Mouse (Mus musculus) intestine, embryonic 15.5 days (tissue): ENCODE results near the gene Mapk6. TPM values are rescaled to one million over a fixed set of nuclear protein-coding genes. Genes with fewer than 3 reads are reported as not detected.

Experiments used
- ATAC-seq: fragments of 200-750 bp; cut with Nextera tagmentation; 2 replicates; pipeline ENCODE4 v1.8.0; 2017; ENCODE audit warnings: moderate TSS enrichment, moderate library complexity
- H3K27ac ChIP-seq: fragments of 300-500 bp; sonication (generic); 2 replicates; pipeline ENCODE4 v1.5.1; 2015; ENCODE audit warnings: mild to moderate bottlenecking, inconsistent platforms
- H3K27me3 ChIP-seq: fragments of 300-500 bp; sonication (generic); replicated peaks from 2 replicates; pipeline ENCODE4 v1.6.1; 2015; ENCODE audit warnings: inconsistent platforms
- H3K36me3 ChIP-seq: fragments of 300-500 bp; sonication (generic); 2 replicates; pipeline ENCODE4 v1.6.1; 2015; ENCODE audit warnings: inconsistent platforms
- H3K4me1 ChIP-seq: fragments of 300-500 bp; sonication (generic); replicated peaks from 2 replicates; pipeline ENCODE4 v1.6.1; 2015; ENCODE audit warnings: inconsistent platforms
- H3K4me2 ChIP-seq: fragments of 300-500 bp; sonication (generic); replicated peaks from 2 replicates; pipeline ENCODE4 v1.6.1; 2015; ENCODE audit warnings: mild to moderate bottlenecking, inconsistent platforms
- H3K4me3 ChIP-seq: fragments of 300-500 bp; sonication (generic); replicated peaks from 2 replicates; pipeline ENCODE4 v1.5.1; 2015; ENCODE audit warnings: inconsistent platforms
- H3K9ac ChIP-seq: fragments of 300-500 bp; sonication (generic); 2 replicates; pipeline ENCODE4 v1.6.1; 2015; ENCODE audit warnings: inconsistent platforms
- H3K9me3 ChIP-seq: fragments of 300-500 bp; sonication (generic); 2 replicates; pipeline ENCODE4 v1.6.1; 2016; ENCODE audit warnings: inconsistent platforms
- WGBS: fragments of 180-500 bp; shearing (Covaris S2); methylation state at CpG from one replicate; pipeline ENCODE4 v1.1.7; 2015; 5-methylcytosine and 5-hydroxymethylcytosine counted together
- polyA plus RNA-seq: library from polyadenylated mRNA; unstranded; fragments of >200 nt; fragmentation: Nextera tagmentation; extraction: Ambion mirVana; gene quantifications from 2 replicates; pipeline ENCODE4 v1.2.1, GENCODE M21; 2015

Gene Mapk6
- polyA plus RNA-seq, 1 experiment from 2014 or later, result 55.5 TPM

GRCm38 (mm10) chr9:75434172-75434793 lies 24.5 kb upstream of the Mapk6 start:
- ATAC-seq, result 0 out of 2 replicates have a peak, but pooled peaks have one; percentile 40
- H3K27ac ChIP-seq, result no peak overlapping the region
- H3K4me1 ChIP-seq, result no peaks in the 10 kb centered on the region
- WGBS, result 43% methylated on average over 7 of the region's 7 CpGs
- no peaks in the 10 kb centered on the region for H3K27me3 ChIP-seq
- H3K4me3 ChIP-seq, result no peak overlapping the region
- H3K9ac ChIP-seq, result no peak overlapping the region
- H3K9me3 ChIP-seq, result no peaks in the 10 kb centered on the region
- H3K4me2 ChIP-seq, result no peak overlapping the region
- no peaks in the 10 kb centered on the region for H3K36me3 ChIP-seq

GRCm38 (mm10) chr9:75432694-75433093 lies 22.9 kb upstream of the Mapk6 start:
- Histone ChIP-seq H3K4me1 (no peaks in the 10 kb centered on the region), H3K4me3 (no peak overlapping the region), H3K36me3 (no peaks in the 10 kb centered on the region), H3K9me3 (no peaks in the 10 kb centered on the region), H3K4me2 (no peak overlapping the region), H3K9ac (no peak overlapping the region), H3K27me3 (no peaks in the 10 kb centered on the region), H3K27ac (no peak overlapping the region)
- WGBS, result 84% methylated on average over 3 of the region's 3 CpGs
- ATAC-seq, result no peak

DNA sequence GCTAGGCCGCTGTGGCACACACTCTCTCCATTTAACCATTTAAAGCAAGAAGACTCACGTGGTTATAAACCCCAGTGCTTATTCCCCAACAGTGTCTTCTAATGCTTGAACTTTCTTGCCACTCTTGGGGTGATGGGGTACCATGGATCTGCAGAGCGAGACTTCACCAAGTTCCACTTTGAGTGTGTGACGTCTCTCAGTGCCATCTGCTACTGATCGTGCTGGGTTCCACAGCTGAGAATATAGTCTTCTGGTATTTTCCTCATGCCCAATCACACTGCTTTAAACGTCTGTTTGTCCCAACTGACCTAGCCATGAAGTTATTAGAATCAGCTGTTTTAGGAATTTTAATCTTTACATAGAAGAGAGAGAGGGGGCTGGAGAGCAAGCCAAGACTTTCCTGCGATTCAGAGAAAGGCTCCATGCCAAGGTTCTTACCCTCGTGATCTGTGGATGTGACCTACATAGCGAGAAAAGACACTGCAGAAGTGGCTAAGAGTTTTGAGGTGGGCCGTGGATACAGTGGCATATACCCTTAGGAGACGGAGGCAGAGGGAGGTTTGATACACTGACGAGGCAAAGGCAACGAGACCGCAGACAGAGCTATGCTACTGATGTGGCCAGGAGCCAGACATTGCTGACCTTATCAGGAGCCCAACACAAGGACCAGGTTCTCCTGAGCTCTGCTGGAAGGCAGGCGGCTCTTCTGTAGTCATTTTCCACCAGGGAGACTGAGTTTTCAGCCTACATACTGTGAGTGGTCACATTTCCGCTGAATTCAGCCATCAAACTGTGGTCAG lies 21.2 kb upstream of the Mapk6 start:
- Histone ChIP-seq H3K4me3 (no peak overlapping the region), H3K27me3 (no peaks in the 10 kb centered on the region), H3K4me1 (no peaks in the 10 kb centered on the region), H3K4me2 (no peak overlapping the region), H3K9ac (no peak overlapping the region), H3K9me3 (no peaks in the 10 kb centered on the region), H3K27ac (no peak overlapping the region), H3K36me3 (no peaks in the 10 kb centered on the region)
- ATAC-seq, result no peak
- 77% methylated on average over 16 of the region's 16 CpGs for WGBS

- Histone ChIP-seq H3K4me1 (no peaks in the 10 kb centered on the region), H3K4me2 (no peak overlapping the region), H3K9ac (no peak overlapping the region), H3K27ac (no peak overlapping the region), H3K9me3 (no peaks in the 10 kb centered on the region), H3K36me3 (no peaks in the 10 kb centered on the region), H3K27me3 (no peaks in the 10 kb centered on the region), H3K4me3 (no peak overlapping the region)
- ATAC-seq, result no peak
- 82% methylated on average over 1 of the region's 1 CpGs for WGBS
Observed at GRCm38 (mm10) chr9:75429657-75430056, 19.9 kb upstream of the Mapk6 start.

- Histone ChIP-seq H3K4me3 (no peak overlapping the region), H3K4me1 (no peaks in the 10 kb centered on the region), H3K4me2 (no peak overlapping the region), H3K27ac (no peak overlapping the region), H3K27me3 (no peaks in the 10 kb centered on the region), H3K9me3 (no peaks in the 10 kb centered on the region), H3K36me3 (no peaks in the 10 kb centered on the region), H3K9ac (no peak overlapping the region)
- no peak for ATAC-seq
- WGBS, result 90% methylated on average over 2 of the region's 2 CpGs
Observed at GRCm38 (mm10) chr9:75429040-75429439, 19.2 kb upstream of the Mapk6 start.

GRCm38 (mm10) chr9:75428274-75428600 lies 18.4 kb upstream of the Mapk6 start:
- Histone ChIP-seq H3K4me2 (no peak overlapping the region), H3K4me1 (no peaks in the 10 kb centered on the region), H3K9me3 (no peaks in the 10 kb centered on the region), H3K9ac (no peak overlapping the region), H3K36me3 (no peaks in the 10 kb centered on the region), H3K27me3 (no peaks in the 10 kb centered on the region), H3K27ac (no peak overlapping the region), H3K4me3 (no peak overlapping the region)
- no peak for ATAC-seq
- WGBS, result 70% methylated on average over 2 of the region's 2 CpGs

GRCm38 (mm10) chr9:75427366-75428273 lies 17.8 kb upstream of the Mapk6 start:
- Histone ChIP-seq H3K36me3 (no peaks in the 10 kb centered on the region), H3K4me1 (no peaks in the 10 kb centered on the region), H3K9ac (no peak overlapping the region), H3K27ac (no peak overlapping the region), H3K4me3 (no peak overlapping the region), H3K4me2 (no peak overlapping the region), H3K9me3 (no peaks in the 10 kb centered on the region), H3K27me3 (no peaks in the 10 kb centered on the region)
- WGBS, result 78% methylated on average over 9 of the region's 9 CpGs
- ATAC-seq, result no peak

- Histone ChIP-seq H3K4me2 (no peak overlapping the region), H3K36me3 (no peaks in the 10 kb centered on the region), H3K9me3 (no peaks in the 10 kb centered on the region), H3K4me3 (no peak overlapping the region), H3K27me3 (no peaks in the 10 kb centered on the region), H3K27ac (no peak overlapping the region), H3K9ac (no peak overlapping the region), H3K4me1 (no peaks in the 10 kb centered on the region)
- ATAC-seq, result no peak
- WGBS, result 69% methylated on average over 7 of the region's 7 CpGs
Observed at GRCm38 (mm10) chr9:75425796-75426391, 16.1 kb upstream of the Mapk6 start.

GRCm38 (mm10) chr9:75424358-75425150 lies 14.7 kb upstream of the Mapk6 start:
- Histone ChIP-seq H3K4me3 (no peak overlapping the region), H3K9me3 (no peaks in the 10 kb centered on the region), H3K4me1 (no peaks in the 10 kb centered on the region), H3K27ac (no peak overlapping the region), H3K36me3 (no peaks in the 10 kb centered on the region), H3K27me3 (no peaks in the 10 kb centered on the region), H3K4me2 (no peak overlapping the region), H3K9ac (no peak overlapping the region)
- no peak for ATAC-seq
- 64% methylated on average over 6 of the region's 6 CpGs for WGBS

DNA sequence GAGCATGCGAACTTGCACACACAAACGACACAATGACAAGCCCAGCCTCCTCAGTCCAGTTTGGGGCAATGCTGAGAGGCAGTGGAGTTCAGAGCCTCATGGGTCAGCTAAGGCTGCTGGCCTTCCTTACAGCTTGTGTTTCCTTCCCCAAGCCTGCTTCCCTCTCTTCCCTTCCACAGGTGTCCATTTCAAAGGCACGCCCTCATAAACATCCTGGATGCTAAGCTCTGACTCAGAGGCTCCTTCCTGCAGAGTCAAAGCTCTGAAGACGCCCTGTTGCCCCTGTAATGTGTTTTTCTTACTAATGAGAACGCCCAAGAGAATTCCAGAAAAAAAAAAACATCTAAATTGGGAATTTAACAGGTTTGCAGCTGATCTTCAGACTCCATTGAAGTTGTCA lies 13.9 kb upstream of the Mapk6 start:
- H3K9ac ChIP-seq, result no peak overlapping the region
- no peaks in the 10 kb centered on the region for H3K4me1 ChIP-seq
- no peak for ATAC-seq
- 70% methylated on average over 5 of the region's 5 CpGs for whole genome bisulfite sequencing
- H3K36me3 ChIP-seq, result no peaks in the 10 kb centered on the region
- H3K4me3 ChIP-seq, result no peak overlapping the region
- H3K27ac ChIP-seq, result no peak overlapping the region
- no peak overlapping the region for H3K4me2 ChIP-seq
- H3K9me3 ChIP-seq, result no peaks in the 10 kb centered on the region
- H3K27me3 ChIP-seq, result no peaks in the 10 kb centered on the region

GRCm38 (mm10) chr9:75422251-75422691 lies 12.5 kb upstream of the Mapk6 start:
- no peak overlapping the region for H3K27ac ChIP-seq
- no peaks in the 10 kb centered on the region for H3K4me1 ChIP-seq
- H3K4me2 ChIP-seq, result no peak overlapping the region
- H3K36me3 ChIP-seq, result no peaks in the 10 kb centered on the region
- no peak for ATAC-seq
- WGBS, result 88% methylated on average over 3 of the region's 3 CpGs
- H3K4me3 ChIP-seq, result no peak overlapping the region
- H3K9me3 ChIP-seq, result no peaks in the 10 kb centered on the region
- H3K9ac ChIP-seq, result no peak overlapping the region
- H3K27me3 ChIP-seq, result no peaks in the 10 kb centered on the region
